Mouse (Mus musculus): Measurements from ENCODE around the gene Trim14. TPM values are rescaled to one million over a fixed set of nuclear protein-coding genes. Genes with fewer than 3 reads are reported as not detected.

Gene Trim14
- total RNA-seq, 2 experiments from 2014 or later, result 4.7 to 5.0 TPM

- no peak for DNase-seq (ENCODE audit: low spot score in 2 of 2)
Measured at GRCm38 (mm10) chr4:46447461-46447860, 88.5 kb downstream of the Trim14 start.

DNA sequence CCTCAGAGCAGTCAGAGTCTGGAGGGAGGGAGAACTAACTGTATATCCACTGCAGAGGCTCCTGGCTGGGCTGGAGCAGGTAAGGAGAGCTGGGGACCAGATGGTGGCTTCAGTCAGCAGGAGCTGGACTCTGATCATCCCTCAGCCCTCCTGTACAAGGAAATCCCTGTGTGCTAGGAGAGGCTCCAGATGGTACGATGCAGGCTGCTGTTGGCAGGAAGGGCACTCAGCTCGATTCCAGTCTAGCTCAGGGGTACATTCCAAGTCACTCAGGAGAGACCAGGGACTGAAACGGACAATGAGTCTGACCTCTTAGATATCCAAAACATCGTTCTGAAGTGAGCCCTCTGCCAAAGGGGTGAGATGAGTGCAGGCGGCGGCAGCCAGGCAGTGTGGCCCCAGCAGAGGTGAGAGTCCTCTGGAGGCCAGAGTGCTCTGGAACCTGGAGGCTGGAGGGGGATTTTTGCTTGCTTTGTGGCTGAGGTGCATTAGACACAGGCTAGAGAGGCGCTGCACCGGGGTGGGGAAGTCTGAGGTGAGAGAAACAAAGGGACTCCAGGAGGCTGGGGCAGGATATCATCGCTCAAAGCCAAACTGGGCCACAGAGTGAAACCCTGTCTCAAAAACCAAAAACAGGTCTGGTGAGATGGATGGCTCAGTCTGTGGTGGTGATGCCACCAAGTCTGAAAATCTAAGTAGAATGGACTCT lies 90.5 kb downstream of the Trim14 start:
- no peak for DNase-seq (ENCODE audit: low spot score in 2 of 2)

Other genes with a start within 250 kb of the Trim14 start
- gene Foxe1, start 192.5 kb downstream of the Trim14 start, total RNA-seq (2021), result not detected
- 1 to 10 TPM; 5.5 to 6.6 TPM for gene Trmo, start 146.7 kb downstream of the Trim14 start, total RNA-seq (2021)
- gene Hemgn, start 122.6 kb downstream of the Trim14 start, total RNA-seq (2021), result not detected
- gene Anp32b, start 85.2 kb downstream of the Trim14 start, total RNA-seq (2021), result 100 to 1,000 TPM in 1 of 2 experiments, 10 to 100 TPM in 1; 90.3 to 111 TPM
- gene Nans, start 46.9 kb downstream of the Trim14 start, total RNA-seq (2021), result 10 to 100 TPM; 29.9 to 35.4 TPM
- gene Coro2a, start 66.1 kb upstream of the Trim14 start, total RNA-seq (2021), result 1 to 10 TPM; 2.1 to 2.6 TPM
- gene Tbc1d2, start 114.1 kb upstream of the Trim14 start, total RNA-seq (2021), result 1 to 10 TPM; 1.4 to 3.3 TPM

Measured in adrenal gland, adult 18-20 months (tissue).